Mouse (Mus musculus) right cerebral cortex, postnatal 36 days (tissue): ENCODE data around the gene Ctxn1.
A peak's percentile ranks its signal among the peaks of the same experiment; 100 is the strongest.

Source experiments
- DNase-seq, 2 experiments: peaks; one replicate each; pipeline ENCODE4 v3.0.0; 2022; ENCODE audit warnings: low spot score in 2 of 2, mixed read lengths in 1 of 2

Ctxn1 gene

DNA sequence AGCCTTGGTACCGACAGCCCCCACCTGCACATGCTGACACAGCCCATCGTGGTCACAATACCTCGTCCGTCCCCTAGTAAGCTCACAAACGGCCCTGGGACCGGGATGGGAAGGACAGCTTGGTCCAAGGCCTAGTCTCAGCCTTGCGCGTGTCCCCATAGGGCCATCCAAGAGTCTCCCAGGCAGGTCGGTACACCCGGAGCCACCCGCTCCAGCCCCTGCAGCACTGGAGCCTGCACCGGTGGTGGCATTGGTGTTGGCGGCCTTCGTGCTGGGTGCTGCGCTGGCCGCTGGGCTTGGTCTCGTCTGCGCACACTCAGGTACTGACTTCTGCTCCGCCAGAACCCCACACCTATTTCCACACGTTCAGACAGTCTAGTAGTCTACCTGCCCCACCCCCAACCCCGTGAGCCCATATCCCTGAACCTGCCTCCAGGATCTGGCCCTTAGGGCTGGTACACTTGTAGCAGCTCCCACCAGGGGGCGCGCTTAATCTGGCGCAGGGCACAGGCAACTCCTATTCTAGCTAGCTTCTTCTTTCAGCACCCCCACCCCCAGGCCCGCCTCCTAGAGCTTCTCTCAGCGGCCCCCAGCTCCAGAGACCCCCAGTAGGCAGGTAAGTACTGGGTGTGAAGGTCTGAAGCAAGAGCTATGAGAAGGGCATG, 8.6 kb downstream of the Ctxn1 start:
- peak; percentile 79 to 80 for DNase-seq

DNA sequence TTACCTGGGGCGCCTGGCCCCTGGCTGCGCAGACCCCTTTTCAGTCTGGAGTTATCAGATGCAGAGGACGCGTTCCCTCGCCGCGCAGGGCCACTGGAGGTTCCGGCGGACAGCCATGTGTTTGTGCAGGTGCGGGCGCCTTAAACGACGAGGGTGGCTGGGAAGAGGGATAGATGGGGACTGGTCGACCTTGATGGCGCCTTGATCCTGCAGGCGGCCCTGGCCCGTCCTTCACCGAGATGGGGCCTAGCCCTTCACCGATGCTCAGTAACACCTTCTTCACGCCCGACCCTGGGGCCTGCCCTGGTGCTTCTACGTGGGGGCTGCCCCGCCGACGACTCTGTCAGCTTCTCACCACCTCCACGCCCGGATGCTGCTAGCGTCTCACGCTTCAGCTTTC, 9.9 kb downstream of the Ctxn1 start:
- no peak for DNase-seq

DNA sequence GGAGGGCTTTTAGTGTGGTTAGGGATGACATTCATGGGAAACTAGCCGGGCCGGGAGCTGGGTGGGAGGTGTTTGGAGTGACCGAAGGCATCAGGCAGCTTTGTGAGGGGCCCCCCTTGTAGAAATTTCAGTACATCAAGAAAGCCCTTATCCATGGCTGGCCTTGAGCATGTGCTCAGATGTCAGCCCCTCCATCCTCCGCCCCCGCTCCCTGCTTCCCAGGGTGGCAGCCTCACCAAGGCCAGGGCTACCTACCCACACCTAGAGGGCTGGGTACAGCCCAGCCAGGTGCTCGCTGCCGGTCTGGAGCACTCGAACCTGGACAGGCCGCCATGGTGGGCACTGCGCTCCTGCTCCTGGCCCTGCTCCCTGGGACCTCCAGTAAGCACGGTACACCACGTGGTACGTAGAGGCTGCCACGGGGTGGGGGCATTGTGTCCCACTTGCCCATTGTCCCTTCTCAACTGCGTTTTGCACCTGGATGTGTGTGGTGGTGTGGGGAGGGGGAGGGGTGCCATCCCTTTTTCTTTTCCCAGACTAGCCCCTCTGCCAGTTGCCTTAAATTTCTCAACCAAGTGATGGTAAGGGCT, 11.0 kb downstream of the Ctxn1 start, which contains the start of gene Tgfbr3l:
TSS of gene Tgfbr3l (plus strand) at position 264 of the 590 bp plus-strand sequence.
- no peak for DNase-seq

DNA sequence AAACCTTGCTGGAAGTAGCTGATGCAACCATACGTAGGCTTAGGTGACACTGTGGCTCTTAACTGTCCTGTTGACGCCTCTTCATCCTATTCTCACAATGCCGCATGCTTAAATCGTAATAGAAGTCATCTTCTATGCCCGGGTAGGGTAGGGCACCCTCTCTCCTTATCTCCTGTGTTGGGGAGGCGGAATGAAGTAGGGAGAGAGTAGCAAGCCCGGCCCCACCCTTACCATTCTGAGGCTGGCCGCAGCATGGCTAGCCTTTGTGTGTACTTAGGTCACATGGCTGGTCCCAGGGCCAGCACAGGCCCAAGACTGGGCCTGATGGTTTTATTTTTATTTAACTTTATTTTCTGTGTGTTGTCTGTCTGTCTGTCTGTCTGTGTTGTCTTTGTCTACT, 11.8 kb downstream of the Ctxn1 start:
- no peak for DNase-seq

DNA sequence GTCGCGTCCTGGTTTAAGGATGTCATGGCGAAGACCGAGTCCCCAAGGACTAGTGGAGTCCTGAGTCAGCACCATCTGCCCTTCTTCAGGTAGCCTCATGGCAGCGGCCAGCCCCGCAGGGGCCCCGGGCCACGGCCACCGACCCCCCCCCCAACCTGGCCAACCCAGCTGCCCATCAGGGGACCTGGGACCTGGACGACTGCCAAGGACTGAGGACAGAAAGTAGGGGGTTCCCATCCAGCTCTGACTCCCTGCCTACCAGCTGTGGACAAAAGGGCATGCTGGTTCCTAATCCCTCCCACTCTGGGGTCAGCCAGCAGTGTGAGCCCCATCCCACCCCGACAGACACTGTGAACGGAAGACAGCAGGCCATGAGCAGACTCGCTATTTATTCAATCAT, 13.3 kb downstream of the Ctxn1 start:
- DNase-seq: no peak

DNA sequence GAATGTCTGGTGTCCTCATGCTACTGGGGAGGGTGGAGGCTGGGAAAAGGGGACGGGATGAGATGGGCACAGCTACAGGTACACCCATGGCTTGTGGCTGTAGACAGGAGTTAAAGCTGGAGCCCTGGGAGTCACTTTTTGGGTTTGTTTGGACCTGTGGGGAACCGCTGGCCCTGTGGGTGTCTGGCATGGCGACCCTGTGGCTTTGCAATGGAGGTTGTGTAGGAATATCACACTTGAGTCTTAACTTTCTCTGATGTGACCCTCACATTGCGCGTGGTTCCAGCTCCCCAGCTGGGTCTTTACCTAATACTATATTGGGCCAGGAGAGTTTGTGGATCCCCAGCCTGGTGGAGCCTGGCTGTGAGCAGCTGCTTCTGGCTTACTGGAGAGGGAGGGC, 14.0 kb downstream of the Ctxn1 start:
- no peak for DNase-seq

DNA sequence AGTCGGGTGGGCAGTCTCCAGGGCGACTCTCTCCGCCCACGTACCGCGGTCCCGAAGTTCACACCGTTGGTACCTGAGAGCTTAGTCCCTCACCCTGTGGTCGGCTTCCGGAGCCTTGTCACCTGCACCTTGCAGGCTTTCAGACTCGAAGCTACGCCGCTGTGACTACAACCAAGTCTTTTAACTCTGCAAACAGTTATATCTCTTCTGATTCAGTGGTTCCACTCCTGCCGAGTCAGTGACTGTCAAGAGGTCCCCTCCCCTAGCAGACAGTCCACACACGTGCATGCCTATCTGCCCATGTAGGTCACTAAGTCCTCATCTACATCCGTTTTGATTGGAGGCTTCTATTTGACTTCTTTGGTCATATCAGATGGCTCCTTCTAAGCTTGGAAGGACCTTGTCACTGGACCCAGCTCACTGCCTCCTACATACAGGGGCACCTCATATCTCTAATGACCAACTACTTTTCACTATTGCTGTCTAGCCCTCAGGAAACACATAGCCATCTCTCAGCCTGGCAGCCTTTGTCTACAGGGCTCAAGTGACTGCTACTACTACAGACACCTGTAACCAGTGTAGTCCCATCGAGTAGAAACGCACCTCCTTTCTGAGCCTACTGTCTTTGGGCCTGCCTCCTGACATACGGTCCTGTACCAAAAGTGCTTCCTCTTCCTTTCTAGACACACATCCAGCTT, 19.7 kb downstream of the Ctxn1 start:
- no peak for DNase-seq

DNA sequence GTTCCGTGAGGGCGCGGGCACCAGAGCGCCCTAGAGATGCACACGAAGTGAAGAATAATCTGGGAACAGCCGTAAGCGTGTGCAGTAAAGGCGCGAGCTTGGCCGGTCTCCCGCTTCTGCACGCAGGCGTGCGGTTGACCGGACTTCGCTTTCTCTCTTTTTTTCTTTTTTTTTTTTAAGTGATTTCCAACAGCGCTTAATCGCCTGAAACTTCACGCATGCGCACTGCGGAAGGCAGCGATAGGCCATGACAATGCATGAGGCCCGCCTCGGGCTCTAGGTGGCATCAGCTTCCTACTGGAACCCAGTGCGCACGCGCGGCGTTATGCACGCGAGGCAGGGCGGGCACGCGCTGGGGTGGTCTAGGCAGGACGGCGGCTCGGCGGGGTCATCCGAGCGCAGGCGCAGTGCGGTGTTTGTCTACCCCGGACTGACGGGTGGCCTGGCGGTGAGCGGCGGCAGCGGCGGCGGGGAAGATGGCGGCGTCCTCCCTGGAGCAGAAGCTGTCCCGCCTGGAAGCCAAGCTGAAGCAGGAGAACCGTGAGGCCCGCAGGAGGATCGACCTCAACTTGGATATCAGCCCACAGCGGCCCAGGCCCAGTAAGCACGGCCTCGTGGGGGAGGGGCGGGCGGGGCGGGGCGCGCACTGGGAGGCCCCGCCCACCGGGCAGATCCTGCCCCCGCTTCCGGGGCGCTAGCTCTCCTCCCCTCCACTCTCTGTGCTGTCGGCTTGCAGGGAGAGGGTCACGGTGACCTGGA, 20.5 kb downstream of the Ctxn1 start, which contains the start of the genes Map2k7 and Gm49320:
TSS of gene Map2k7 (plus strand) at position 307 of the 759 bp plus-strand sequence.
TSS of gene Gm49320 (plus strand) at position 432 of the 759 bp plus-strand sequence.
- DNase-seq: peak; percentile 100

DNA sequence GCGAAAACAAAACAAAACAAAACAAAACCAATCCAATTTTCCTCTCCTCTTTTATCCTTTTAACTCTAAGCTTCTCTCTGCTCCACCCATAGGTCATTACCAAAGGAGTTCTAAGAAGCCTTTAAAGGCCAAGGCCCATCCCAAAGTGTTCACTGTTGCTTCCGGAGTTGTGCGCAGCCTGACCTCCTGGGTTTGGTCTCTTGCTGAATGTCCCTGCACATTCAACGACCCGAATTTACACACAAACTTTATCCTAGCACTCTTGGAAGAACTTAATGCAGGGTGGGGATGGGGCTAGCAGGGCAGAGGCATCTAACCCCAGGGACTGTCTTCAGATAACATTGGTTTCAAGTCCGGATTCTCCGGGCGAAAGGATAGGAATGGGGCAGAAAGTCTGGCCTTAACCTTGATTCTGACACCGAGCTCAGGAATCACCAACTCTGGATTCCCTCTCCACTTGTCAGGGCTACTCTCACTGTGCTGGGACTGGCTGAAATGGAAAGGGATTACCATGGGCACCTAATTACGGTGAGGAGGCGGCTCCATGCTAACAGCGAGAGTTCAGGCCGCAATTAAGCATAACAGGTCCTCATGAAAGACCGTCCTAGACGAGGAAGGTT, 21.1 kb downstream of the Ctxn1 start:
- DNase-seq: no peak

DNA sequence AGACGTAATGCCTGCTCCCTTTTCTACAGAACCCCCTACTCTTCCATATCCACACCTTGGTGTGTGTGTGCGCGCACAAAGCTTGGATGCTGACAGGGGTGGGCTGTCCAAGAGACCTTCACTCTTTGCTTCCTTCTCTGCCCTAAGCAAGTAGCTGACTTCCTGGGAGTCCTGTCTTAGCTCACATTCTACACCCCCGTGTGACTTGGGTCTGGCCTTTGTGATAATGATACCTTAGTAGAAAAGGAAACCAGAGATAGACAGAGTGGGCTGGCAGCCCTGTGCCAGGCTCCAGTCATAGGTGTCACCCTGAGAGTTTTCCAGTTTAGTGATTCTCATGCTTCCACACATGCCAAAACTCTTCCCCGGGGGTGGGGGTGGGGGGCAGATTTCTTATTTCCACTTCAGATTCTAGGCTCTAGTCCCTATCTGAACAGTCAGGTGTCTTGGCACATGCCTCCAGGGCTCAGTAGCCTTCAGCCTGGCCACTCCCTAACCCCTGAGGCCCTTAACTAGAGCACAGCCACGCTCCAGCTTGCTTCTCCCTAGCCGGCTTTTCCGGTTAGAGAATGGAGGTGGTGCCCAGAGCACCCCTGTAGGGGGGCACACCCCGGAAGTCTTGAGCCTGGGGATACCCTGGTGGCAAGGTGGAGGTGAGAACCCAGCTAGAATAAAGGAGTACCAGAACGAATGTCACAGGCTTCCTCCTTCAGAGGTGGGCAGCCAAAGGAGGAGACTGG, 28.3 kb downstream of the Ctxn1 start:
- no peak for DNase-seq

DNA sequence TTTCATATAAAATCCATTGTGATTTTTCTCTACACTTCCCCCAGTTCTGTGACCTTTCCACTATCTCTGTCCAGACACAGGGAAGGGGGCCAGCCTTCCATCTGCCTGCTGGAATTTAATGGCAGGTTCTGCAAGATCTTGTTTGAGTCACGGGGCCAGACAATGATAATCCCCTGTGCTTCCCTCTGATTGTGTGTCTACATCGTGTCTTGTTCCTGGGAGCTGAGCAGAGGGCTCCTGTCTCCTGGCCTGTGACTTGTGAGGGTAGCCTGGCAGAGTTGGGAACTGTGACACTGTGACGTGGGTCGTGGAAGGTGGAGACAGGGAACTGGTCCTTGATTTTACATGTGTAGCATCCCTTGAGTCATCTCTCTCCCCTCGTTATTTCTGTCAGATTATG, 29.3 kb downstream of the Ctxn1 start:
- no peak for DNase-seq

DNA sequence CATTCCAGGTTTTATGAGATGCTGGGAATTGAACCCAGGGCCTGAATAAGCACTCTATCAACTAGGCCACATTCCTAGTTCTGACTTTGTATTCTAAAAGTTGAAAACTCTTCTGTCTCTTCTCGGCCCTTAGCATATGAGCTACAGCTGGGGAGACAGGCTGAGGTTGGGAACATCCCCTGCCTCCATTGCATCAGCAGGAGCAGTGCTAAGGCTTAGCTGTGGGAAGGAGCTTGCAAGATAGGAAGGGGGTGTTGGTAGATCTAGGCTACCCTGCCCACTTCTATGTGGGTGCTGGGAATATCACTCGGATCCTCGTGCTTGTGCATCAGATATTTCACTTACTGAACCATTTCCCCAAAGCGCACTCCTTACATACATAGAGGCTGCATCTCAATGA, 31.2 kb downstream of the Ctxn1 start:
- DNase-seq: no peak

DNA sequence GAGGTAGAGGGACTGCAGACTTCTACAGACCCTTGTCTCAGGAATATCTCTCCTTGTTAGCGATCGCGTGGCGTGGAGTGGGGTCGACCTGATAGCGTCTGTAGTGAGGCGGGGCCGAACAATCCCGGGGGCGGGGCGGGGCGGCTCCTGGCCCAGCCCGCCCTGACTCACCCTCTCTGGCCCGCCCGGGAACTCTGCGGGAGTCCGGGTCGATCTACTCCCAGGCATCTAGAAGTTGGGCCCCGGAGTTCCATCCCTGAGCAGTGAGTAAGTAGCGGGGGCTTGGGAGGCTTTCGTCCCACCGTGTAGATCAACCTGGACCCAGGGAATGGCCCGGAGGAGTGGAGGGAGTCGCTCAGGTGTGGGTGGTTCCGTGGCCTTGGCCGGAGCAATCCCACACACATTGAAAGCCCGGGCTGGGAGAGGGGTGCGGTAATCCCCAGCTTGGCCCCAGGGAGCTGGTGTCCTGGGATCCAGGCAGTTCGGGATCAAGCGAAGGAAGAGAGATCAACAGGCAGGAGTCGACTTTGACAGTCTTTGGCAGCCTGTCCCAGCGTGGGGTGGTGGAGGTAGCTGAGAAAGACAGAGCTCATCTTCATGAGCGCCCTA, 32.2 kb downstream of the Ctxn1 start, which contains the start of gene Lrrc8e:
TSS of gene Lrrc8e (plus strand) at position 89 of the 609 bp plus-strand sequence.
- DNase-seq: no peak

DNA sequence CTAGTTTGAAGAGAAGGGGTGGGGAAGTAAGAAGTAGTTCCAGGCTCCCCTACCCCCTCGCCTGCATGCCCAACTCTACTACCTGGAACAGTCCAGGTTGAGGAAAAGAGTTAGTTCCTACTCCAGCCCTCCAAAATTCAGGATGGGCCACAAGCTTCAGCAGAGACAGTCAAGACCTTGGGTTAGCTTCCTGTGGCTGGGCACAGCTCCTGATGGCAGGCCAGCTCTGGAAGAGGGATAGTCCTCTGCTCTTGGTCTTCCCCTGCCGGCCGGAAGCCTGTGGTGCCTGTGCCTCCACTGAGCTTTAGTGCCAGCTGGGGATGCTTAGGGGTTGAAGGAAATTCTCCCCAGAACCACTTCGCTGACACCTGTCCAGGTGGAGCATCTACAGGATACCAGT, 32.8 kb downstream of the Ctxn1 start:
- no peak for DNase-seq

DNA sequence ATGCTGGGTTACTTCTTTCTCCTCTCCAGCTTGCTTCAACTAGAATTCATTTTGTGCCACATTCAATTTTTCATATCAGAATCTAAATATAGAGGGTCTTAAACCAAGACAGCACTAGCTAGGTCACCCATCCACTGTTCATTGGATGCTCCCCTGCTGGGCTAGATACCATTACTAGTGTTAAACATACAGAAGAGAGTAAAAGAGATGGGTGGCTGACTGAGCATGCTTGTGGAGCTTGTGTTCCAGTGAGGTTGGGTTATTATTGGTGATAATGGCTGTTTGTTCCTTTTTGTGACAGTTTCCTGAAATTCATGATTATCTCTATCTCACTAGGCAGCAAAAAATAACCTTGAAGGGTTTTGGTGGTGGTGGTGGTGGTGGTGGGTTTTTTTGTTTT, 37.0 kb downstream of the Ctxn1 start:
- DNase-seq: no peak

DNA sequence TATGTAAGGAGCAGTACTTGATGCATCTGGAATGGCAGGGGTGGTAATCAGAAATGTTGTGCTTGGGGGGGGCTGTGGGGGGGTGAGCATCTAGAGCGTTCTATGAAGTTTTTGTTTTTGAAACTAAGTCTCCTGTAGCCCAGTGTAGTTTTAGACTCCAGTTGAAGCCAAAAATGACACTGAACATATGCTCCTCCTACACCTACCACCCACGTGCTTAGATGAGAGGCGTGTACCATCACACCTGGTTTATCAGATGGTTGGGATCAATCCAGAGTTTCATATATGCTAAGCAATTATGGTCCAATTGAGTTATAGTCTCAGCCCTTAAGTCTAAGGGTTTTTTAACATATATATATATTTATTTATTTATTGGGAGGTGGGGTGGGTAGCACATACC, 39.5 kb downstream of the Ctxn1 start:
- DNase-seq: no peak

DNA sequence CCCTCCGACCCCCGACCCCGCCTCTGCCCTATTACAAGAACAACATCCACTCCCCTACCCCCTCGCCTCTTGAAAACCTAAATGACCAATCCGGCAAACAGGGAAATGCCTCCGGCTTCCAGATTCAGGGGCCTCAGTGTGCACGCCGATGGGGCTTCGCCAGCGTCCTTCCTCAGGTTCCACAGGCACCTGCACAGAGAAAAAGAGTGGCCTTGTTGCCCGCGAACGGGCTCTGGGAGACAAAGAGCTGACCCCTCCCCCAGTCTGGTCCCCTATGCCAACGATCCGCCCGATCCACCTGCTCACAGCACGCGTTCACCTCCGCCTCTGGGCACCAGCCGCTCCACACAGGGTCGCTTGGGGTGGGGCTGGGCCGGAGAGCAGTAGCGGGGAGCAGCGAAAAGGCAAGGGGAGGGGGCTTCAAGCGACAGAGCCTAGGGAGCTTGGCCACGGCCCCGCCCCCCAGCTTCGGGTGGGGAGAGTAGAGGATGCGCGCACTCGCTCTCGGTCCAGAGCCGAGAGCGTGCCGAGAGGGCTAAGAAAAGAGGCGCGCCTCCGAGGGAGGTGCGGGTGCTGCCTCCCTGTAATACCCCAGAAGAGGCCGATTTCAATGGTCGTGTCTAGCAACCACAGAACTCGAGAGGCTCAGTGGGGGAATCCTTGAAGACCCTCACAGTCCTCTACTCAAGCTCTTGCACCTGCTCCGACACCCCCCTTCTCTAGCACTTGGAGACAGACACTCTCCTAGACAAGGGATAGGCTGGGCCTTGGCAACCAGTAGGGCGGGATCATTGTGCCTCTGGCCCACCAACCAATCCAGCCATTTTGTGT, 42.1 kb downstream of the Ctxn1 start, which contains the start of gene Prr36:
TSS of gene Prr36 (minus strand) at position 669 of the 831 bp plus-strand sequence.
- peak in 1 of 2 experiments; percentile 57 for DNase-seq

DNA sequence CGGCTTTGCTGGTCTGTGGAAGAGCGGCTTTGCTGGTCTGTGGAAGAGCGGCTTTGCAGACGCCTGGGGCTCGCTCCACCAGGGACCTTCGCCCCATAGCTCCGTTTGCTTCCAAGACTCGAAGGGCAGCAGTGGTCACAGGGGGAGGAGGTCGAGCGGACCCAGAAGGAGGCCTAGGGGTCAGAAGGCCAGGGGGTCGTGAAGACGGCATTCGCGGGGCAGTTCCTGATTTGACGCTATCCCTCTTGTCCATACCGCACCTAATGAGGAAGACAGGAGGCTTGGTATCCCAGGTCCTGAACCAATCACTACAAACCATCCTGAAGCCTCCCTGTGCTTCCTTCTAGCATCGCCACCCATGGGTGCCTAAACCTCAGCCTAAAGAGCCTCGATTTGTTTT, 42.8 kb downstream of the Ctxn1 start:
- DNase-seq: no peak
